Mouse (Mus musculus) adrenal gland, adult 8-10 months (tissue): Measurements from ENCODE around the gene Trim56. TPM values are rescaled to one million over a fixed set of nuclear protein-coding genes. Genes with fewer than 3 reads are reported as not detected.

ENCODE experiments used
- DNase-seq: peaks from one replicate; pipeline ENCODE4 v3.0.0; 2022
- total RNA-seq, 4 experiments: library from RNA; stranded (reverse); gene quantifications; 2 replicates each; pipeline ENCODE4 v1.2.4; 2022

Trim56 gene
- total RNA-seq, 4 experiments from 2014 or later = 44.0 to 57.1 (median 54.0) TPM

- no peak for DNase-seq
Observed at GRCm38 (mm10) chr5:137107670-137108069, 8.3 kb downstream of the Trim56 start.

GRCm38 (mm10) chr5:137107024-137107423 is 9.0 kb downstream of the Trim56 start:
- peak; percentile 64 for DNase-seq

GRCm38 (mm10) chr5:137106434-137106833 is 9.6 kb downstream of the Trim56 start:
- DNase-seq = no peak

- no peak for DNase-seq
Observed at GRCm38 (mm10) chr5:137103969-137104368, 12.0 kb downstream of the Trim56 start.

- DNase-seq = peak; percentile 77
Observed at GRCm38 (mm10) chr5:137102575-137103522, 13.2 kb downstream of the Trim56 start.

- no peak for DNase-seq
Observed at GRCm38 (mm10) chr5:137102078-137102477, 13.9 kb downstream of the Trim56 start.

GRCm38 (mm10) chr5:137100660-137101059 is 15.3 kb downstream of the Trim56 start:
- DNase-seq = no peak

GRCm38 (mm10) chr5:137098418-137098817 is 17.6 kb downstream of the Trim56 start:
- DNase-seq = no peak

GRCm38 (mm10) chr5:137096037-137096436 is 20.0 kb downstream of the Trim56 start:
- DNase-seq = no peak

- no peak for DNase-seq
Observed at GRCm38 (mm10) chr5:137095135-137095534, 20.9 kb downstream of the Trim56 start.

GRCm38 (mm10) chr5:137093720-137094119 is 22.3 kb downstream of the Trim56 start:
- no peak for DNase-seq

- no peak for DNase-seq
Observed at GRCm38 (mm10) chr5:137091560-137091959, 24.4 kb downstream of the Trim56 start.

- DNase-seq = no peak
Observed at GRCm38 (mm10) chr5:137090870-137091269, 25.1 kb downstream of the Trim56 start.

- DNase-seq = peak; percentile 52
Observed at GRCm38 (mm10) chr5:137087410-137087809, 28.6 kb downstream of the Trim56 start.

GRCm38 (mm10) chr5:137085731-137086130 is 30.3 kb downstream of the Trim56 start:
- DNase-seq = no peak

GRCm38 (mm10) chr5:137085021-137085420 is 31.0 kb downstream of the Trim56 start:
- DNase-seq = no peak

- no peak for DNase-seq
Observed at GRCm38 (mm10) chr5:137083051-137083450, 33.0 kb downstream of the Trim56 start.

- no peak for DNase-seq
Observed at GRCm38 (mm10) chr5:137079849-137080248, 36.2 kb downstream of the Trim56 start.

GRCm38 (mm10) chr5:137078616-137079015 is 37.4 kb downstream of the Trim56 start:
- DNase-seq = no peak

GRCm38 (mm10) chr5:137078041-137078440 is 38.0 kb downstream of the Trim56 start:
- DNase-seq = no peak

GRCm38 (mm10) chr5:137077187-137077586 is 38.8 kb downstream of the Trim56 start:
- DNase-seq = no peak

- DNase-seq = no peak
Observed at GRCm38 (mm10) chr5:137076191-137076930, 39.6 kb downstream of the Trim56 start.

- DNase-seq = no peak
Observed at GRCm38 (mm10) chr5:137075726-137076125, 40.3 kb downstream of the Trim56 start.
